Mouse (Mus musculus): Measurements from ENCODE around the gene Kazn.

GRCm38 (mm10) chr4:142238041-142238440, 1.2 kb downstream of the Kazn start:
- TF ChIP-seq CTCF (IDR thresholded peaks at IDR 0.05; ENCODE audit: borderline replicate concordance, control insufficient read depth, extremely low read depth, insufficient read depth, low read length, poor library complexity) (no peak), POLR2A (IDR thresholded peaks at IDR 0.05; ENCODE audit: control insufficient read depth, extremely low read depth, insufficient read depth, low read length, poor library complexity) (no peak)
